In genomic region chr1:55405272-55406022, GRCm38 (mm10) we compare ENCODE assay signal across 7 mouse cellular contexts. TPM values are rescaled to one million over a fixed set of nuclear protein-coding genes. Genes with fewer than 3 reads are reported as not detected.
DNase-seq lines count a peak whose midpoint lies in the region; ATAC-seq and TF ChIP-seq lines count a peak whose summit lies in the region.

TSS of gene Plcl1 (plus strand) at chr1:55405921.

- no peak for TF ChIP-seq CTCF in spleen, adult 2 months (IDR thresholded peaks at IDR 0.05; ENCODE audit: extremely low read depth, insufficient read depth, insufficient read length, insufficient replicate concordance)

- 2% methylated on average over 45 of the region's 51 CpGs for WGBS in embryonic facial prominence, embryonic 13.5 days
- WGBS in kidney, embryonic 14.5 days = 3% methylated on average over 49 of the region's 51 CpGs
- WGBS in limb, embryonic 14.5 days = 4% methylated on average over 40 of the region's 51 CpGs
- 2% methylated on average over 44 of the region's 51 CpGs for WGBS in midbrain, embryonic 16.5 days
- WGBS in spleen, adult 2 months = 2% methylated on average over 51 of the region's 51 CpGs

- no peaks in the 10 kb centered on the region for H3K9me3 ChIP-seq in embryonic facial prominence, embryonic 13.5 days
- H3K9me3 ChIP-seq in kidney, embryonic 14.5 days (ENCODE audit: control insufficient read depth, low read length) = peaks cover 4% of the 10 kb centered on the region; the same call in 1 of the 2 replicates
- H3K9me3 ChIP-seq in limb, embryonic 14.5 days (ENCODE audit: control insufficient read depth, low read length) = no peaks in the 10 kb centered on the region
- H3K9me3 ChIP-seq in midbrain, embryonic 16.5 days (replicated peaks; ENCODE audit: control insufficient read depth, low read length, poor library complexity, severe bottlenecking) = no peaks in the 10 kb centered on the region

- peak within 1 kb of the TSS; percentile 39; the same call in 1 of the 2 replicates for H3K27ac ChIP-seq in embryonic facial prominence, embryonic 13.5 days
- H3K27ac ChIP-seq in kidney, embryonic 14.5 days (ENCODE audit: low read depth, low read length) = peak within 1 kb of the TSS; percentile 73; the same call in 1 of the 2 replicates
- H3K27ac ChIP-seq in limb, embryonic 14.5 days (replicated peaks; ENCODE audit: low read depth, low read length) = peak within 1 kb of the TSS; percentile 61; the same call in 1 of the 2 replicates
- H3K27ac ChIP-seq in midbrain, embryonic 16.5 days (ENCODE audit: low read length) = peak within 1 kb of the TSS; percentile 77
- H3K27ac ChIP-seq in spleen, adult 2 months (ENCODE audit: insufficient read depth, low read length) = peak within 1 kb of the TSS; percentile 29; the same call in 1 of the 2 replicates

- H3K9ac ChIP-seq in embryonic facial prominence, embryonic 13.5 days = peak within 1 kb of the TSS; percentile 75
- peak within 1 kb of the TSS; percentile 69 for H3K9ac ChIP-seq in kidney, embryonic 14.5 days (ENCODE audit: low read depth, low read length)
- peak within 1 kb of the TSS; percentile 69 for H3K9ac ChIP-seq in limb, embryonic 14.5 days (ENCODE audit: low read depth, low read length, severe bottlenecking)
- H3K9ac ChIP-seq in midbrain, embryonic 16.5 days (ENCODE audit: low read depth, low read length) = peak within 1 kb of the TSS; percentile 87

- peaks cover 29% of the 10 kb centered on the region for H3K27me3 ChIP-seq in embryonic facial prominence, embryonic 13.5 days
- no peaks in the 10 kb centered on the region; the same call in 1 of the 2 replicates for H3K27me3 ChIP-seq in kidney, embryonic 14.5 days (ENCODE audit: control insufficient read depth, insufficient read depth, low read length)
- peaks cover 7% of the 10 kb centered on the region; the same call in 1 of the 2 replicates for H3K27me3 ChIP-seq in limb, embryonic 14.5 days (ENCODE audit: control insufficient read depth, insufficient read depth, low read length)
- H3K27me3 ChIP-seq in midbrain, embryonic 16.5 days (ENCODE audit: control insufficient read depth, insufficient read depth, low read depth, low read length) = peaks cover 2% of the 10 kb centered on the region; the same call in 1 of the 2 replicates
- H3K27me3 ChIP-seq in spleen, adult 2 months (ENCODE audit: control insufficient read depth, insufficient read depth, low read length) = peaks cover 7% of the 10 kb centered on the region; the same call in 1 of the 2 replicates

- peak within 1 kb of the TSS; percentile 75 for H3K4me3 ChIP-seq in embryonic facial prominence, embryonic 13.5 days
- peak within 1 kb of the TSS; percentile 81 for H3K4me3 ChIP-seq in kidney, embryonic 14.5 days (ENCODE audit: low read length)
- H3K4me3 ChIP-seq in limb, embryonic 14.5 days (replicated peaks; ENCODE audit: low read length) = peak within 1 kb of the TSS; percentile 70
- peak within 1 kb of the TSS; percentile 90 for H3K4me3 ChIP-seq in midbrain, embryonic 16.5 days (ENCODE audit: low read depth, low read length)
- peak within 1 kb of the TSS; percentile 69 for H3K4me3 ChIP-seq in spleen, adult 2 months (ENCODE audit: extremely low read depth, insufficient read depth, insufficient read length)

- no peaks in the 10 kb centered on the region for H3K36me3 ChIP-seq in embryonic facial prominence, embryonic 13.5 days
- H3K36me3 ChIP-seq in kidney, embryonic 14.5 days (ENCODE audit: control insufficient read depth, insufficient read depth, low read length) = no peaks in the 10 kb centered on the region
- H3K36me3 ChIP-seq in limb, embryonic 14.5 days (ENCODE audit: control insufficient read depth, insufficient read depth, low read length) = no peaks in the 10 kb centered on the region
- H3K36me3 ChIP-seq in midbrain, embryonic 16.5 days (ENCODE audit: control insufficient read depth, insufficient read depth, low read length) = no peaks in the 10 kb centered on the region
- H3K36me3 ChIP-seq in spleen, adult 2 months (ENCODE audit: control insufficient read depth, insufficient read depth, low read length) = no peaks in the 10 kb centered on the region

- no peak for TF ChIP-seq POLR2A in limb, embryonic 14.5 days (IDR thresholded peaks at IDR 0.05; ENCODE audit: borderline replicate concordance, extremely low read depth, insufficient read depth, insufficient read length)
- TF ChIP-seq POLR2A in spleen, adult 2 months (IDR thresholded peaks at IDR 0.05; ENCODE audit: low read depth, low read length) = no peak; the same call in 1 of the 2 replicates

- peaks cover 13% of the 10 kb centered on the region; the same call in 1 of the 2 replicates for H3K4me1 ChIP-seq in embryonic facial prominence, embryonic 13.5 days
- peaks cover 9% of the 10 kb centered on the region; the same call in 1 of the 2 replicates for H3K4me1 ChIP-seq in kidney, embryonic 14.5 days (ENCODE audit: control insufficient read depth, insufficient read depth, low read length)
- H3K4me1 ChIP-seq in limb, embryonic 14.5 days (ENCODE audit: control insufficient read depth, insufficient read depth, low read length) = peaks cover 5% of the 10 kb centered on the region; the same call in 1 of the 2 replicates
- H3K4me1 ChIP-seq in midbrain, embryonic 16.5 days (ENCODE audit: control insufficient read depth, insufficient read depth, low read length) = peaks cover 19% of the 10 kb centered on the region
- no peaks in the 10 kb centered on the region; the same call in 1 of the 2 replicates for H3K4me1 ChIP-seq in spleen, adult 2 months (ENCODE audit: control insufficient read depth, insufficient read depth, insufficient read length)

- peak; percentile 99 for ATAC-seq in embryonic facial prominence, embryonic 13.5 days (ENCODE audit: insufficient number of reproducible peaks, insufficient read depth, low FRiP score, low TSS enrichment, low read depth)
- ATAC-seq in kidney, embryonic 14.5 days (ENCODE audit: low FRiP score, low TSS enrichment) = peak; percentile 99
- peak; percentile 97 for ATAC-seq in limb, embryonic 14.5 days (ENCODE audit: low FRiP score, low read depth)
- ATAC-seq in midbrain, embryonic 16.5 days = peak; percentile 99

- H3K4me2 ChIP-seq in embryonic facial prominence, embryonic 13.5 days = peak within 1 kb of the TSS; percentile 100
- H3K4me2 ChIP-seq in kidney, embryonic 14.5 days (replicated peaks; ENCODE audit: low read depth, low read length) = peak within 1 kb of the TSS; percentile 98
- peak within 1 kb of the TSS; percentile 100 for H3K4me2 ChIP-seq in limb, embryonic 14.5 days (replicated peaks; ENCODE audit: low read depth, low read length, severe bottlenecking)
- peak within 1 kb of the TSS; percentile 94 for H3K4me2 ChIP-seq in midbrain, embryonic 16.5 days (ENCODE audit: low read length)

- DNase-seq in adrenal gland, postnatal 4 days (ENCODE audit: low spot score in 2 of 2) = peak; percentile 82 to 86
- peak; percentile 94 to 95 for DNase-seq in heart, adult 9 months (ENCODE audit: low spot score in 2 of 2)
- peak; percentile 93 for DNase-seq in limb, embryonic 14.5 days (ENCODE audit: low spot score)
- DNase-seq in spleen, adult 2 months (ENCODE audit: low read depth in 1 of 2, low spot score in 2 of 2) = peak; percentile 62 to 84

RNA-seq across cellular contexts. Expression of gene Plcl1, which starts in this region (rescaled TPM):
- 10 to 100 TPM in 1 of 2 experiments, 1 to 10 TPM in 1; 7.8 to 11.7 TPM for total RNA-seq in adrenal gland, postnatal 4 days (2021)
- 1.6 and 2.0 TPM in 2 replicates for polyA plus RNA-seq in embryonic facial prominence, embryonic 13.5 days (2015; fragmentation: Nextera tagmentation; extraction: Ambion mirVana)
- polyA plus RNA-seq in kidney, embryonic 14.5 days (2014; fragmentation: Nextera tagmentation; extraction: Ambion mirVana) = 4.7 and 5.7 TPM in 2 replicates
- polyA plus RNA-seq in limb, embryonic 14.5 days (2012; rRNA removed) = 2.0 and 2.3 TPM in 2 replicates
- 1.8 and 2.8 TPM in 2 replicates for polyA plus RNA-seq in limb, embryonic 14.5 days (2014; fragmentation: Nextera tagmentation; extraction: Ambion mirVana)
- polyA plus RNA-seq in midbrain, embryonic 16.5 days (2015; fragmentation: Nextera tagmentation; extraction: Ambion mirVana) = 4.1 and 4.4 TPM in 2 replicates
- 0.49 and 0.72 TPM in 2 replicates for polyA plus RNA-seq in spleen, adult 2 months (2012; rRNA removed)

Comparison
In these comparisons a context has a peak if more than half of its experiments do, and no peak if none do; other contexts are left out.
1. Peak in every context shown above with its lines: DNase-seq, ATAC-seq, H3K4me3 ChIP-seq and H3K27ac ChIP-seq.
2. Peak in DNase-seq, H3K4me3 ChIP-seq and H3K27ac ChIP-seq in spleen, adult 2 months; RNA of the gene not detected or under 1 TPM.